Mouse (Mus musculus): ENCODE data around the gene Dctn1.
A peak's percentile ranks its signal among the peaks of the same experiment; 100 is the strongest.

The Dctn1 gene

DNA sequence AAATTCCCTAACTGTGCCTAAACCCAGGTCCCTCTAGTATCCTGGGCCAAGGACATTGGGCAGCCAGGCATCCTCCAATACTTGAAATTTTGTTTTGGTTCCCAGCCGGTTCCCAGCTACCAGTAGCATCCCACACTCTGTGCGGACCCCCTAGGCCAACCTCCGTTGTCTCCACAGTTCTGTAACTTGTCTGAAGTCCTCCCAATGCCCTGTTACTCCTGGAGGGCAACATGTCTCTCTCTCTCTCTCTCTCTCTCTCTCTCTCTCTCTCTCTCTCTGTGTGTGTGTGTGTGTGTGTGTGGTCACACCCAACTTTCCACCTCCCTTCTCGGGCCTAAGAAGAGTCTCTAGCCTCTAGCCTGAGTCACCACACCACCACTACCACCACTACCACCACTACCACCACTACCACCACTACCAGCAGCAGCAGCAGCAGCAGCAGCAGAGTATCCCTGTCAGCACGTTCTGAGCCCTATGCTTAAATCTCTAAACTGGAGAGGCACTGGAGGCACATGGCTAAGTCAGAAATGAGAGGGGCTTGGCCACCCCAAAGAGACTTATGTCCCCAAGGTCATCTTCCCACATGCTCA is 29.3 kb upstream of the Dctn1 start:
- no peak for DNase-seq (ENCODE audit: low spot score)

DNA sequence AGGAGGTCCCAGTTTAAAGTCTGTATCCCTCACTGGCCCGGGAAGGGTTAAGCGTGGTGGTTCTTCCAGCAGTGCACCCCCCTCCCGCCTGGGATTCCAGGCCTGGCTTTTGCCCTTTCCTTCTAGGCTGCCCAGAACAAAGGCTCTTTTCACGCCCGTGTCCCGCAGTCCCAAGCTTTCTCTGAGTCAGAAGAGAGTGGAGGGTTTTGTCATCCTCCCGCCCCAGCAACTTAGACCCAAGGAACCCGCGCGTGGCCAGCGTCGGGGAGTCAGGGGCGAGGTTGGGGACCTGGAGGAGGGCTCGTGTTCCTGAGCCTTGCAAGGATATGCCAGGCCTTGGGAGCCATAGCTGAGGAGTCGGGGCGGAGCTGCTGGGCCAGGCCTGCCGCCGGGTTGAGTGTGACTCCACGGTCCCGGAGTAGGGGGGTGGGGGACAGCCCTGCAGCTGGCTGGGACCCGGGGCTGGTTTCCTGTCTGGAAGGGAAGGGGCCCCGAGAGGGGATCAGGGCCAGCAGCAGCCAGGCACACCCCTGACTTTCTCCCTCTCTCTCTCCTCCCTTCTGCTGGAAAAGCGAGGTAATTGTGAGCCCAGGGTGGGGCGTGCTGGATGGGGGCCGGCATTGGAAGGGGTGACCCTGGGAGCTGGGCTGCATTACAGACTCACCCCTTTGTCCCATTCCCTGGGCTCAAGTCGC is 28.7 kb upstream of the Dctn1 start:
- DNase-seq (ENCODE audit: low spot score) = peak; percentile 82

DNA sequence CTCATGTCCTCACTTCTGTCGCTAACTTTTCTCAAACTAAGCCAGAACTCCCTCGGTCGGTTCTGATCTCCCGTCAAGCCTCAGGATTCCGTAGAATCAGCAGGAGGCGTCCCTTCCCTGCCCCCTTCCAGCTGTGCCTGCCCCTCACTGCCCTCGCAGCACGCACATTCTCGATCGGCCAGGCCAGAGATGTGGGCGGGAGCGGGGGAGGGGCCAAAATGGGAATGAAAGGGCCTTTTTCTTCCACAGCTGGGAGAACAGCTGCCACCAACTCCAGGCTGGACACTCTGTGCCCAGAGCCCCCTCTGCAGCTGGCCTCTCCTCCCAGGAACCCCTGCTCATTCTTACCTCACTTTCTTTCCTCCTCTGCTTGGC is 28.2 kb upstream of the Dctn1 start:
- DNase-seq (ENCODE audit: low spot score) = peak; percentile 95

DNA sequence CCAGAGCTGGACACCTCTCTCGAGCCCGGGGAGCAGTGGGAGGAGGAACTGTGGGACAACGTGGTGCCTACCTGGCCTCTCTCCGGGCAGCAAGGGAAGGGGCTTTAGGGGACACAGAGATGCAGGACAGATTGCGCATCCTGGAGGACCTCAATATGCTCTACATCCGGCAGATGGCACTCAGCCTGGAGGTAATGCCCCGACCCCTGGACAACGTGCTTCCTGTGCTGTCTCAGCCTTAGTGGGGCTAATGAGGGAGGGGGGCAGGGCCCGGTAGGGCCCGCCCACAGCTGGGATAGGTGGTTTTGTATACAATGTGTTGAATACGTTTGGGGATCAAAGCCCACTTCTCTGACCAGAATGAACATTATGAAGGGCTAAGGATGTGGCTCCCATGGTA is 27.7 kb upstream of the Dctn1 start:
- DNase-seq (ENCODE audit: low spot score) = no peak

DNA sequence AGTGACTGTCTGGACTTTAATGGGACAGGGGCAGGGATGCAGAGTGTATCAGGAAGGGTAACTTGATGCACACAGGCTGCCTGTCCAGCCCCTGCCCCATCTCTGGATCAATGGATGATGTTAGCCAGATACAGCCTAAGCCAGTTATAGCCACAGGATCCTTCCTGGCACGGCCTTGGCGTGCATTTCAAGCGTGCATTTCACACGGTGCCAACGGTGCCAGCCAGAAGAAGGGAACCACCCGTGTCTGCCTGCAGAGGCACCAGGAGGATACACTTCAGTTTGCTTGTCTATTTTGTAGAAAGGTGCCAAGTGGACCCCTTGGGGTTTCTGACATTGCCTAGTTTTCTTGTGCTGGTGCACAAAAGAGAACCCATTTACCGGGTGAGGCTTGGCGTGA is 25.7 kb upstream of the Dctn1 start:
- DNase-seq (ENCODE audit: low spot score) = no peak

DNA sequence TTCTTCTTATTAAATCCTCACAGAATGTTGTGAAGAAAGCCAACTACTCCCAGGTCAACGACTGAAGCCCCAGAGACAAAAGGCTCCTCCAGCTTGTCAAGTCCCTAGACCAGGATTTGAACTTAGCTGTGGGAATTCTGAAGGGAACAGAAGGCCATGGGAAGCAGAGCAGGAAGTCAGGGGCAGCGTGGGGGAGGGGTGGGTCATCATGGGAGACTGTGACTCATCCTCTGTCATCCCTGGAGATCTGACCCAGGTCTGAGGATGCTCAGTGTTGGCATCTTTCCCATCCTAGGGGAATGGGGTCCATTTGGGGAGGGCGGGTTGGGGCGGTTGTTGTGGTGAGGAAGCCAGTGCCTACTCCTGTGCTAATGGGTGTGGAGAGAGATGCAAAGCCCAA is 24.1 kb upstream of the Dctn1 start:
- DNase-seq (ENCODE audit: low spot score) = no peak

DNA sequence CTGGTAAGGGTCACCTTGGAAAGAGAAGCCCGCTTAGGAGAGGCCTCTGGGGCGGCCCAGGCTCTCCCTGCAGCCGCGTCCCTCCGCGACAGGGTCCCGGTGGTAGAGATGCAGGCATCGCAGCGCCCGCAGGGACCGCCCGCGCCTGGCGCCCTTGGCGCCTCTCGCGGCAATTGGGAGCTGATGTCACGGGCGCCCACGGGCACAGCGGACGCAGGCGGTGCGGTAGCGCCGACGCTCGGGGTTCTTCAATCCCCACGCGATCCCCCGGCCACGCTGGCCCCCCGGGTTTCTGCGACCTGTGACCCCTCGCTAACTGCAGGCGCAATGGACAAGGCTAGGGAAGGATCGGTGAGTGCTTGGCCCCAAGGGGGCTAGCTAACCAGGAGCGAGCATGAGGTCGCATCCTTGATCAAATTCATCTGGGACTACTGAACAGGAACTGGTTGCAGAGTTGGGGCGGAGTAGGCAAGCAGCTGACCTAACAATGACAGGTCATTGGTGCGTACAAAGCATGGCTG is 23.4 kb upstream of the Dctn1 start:
- no peak for DNase-seq (ENCODE audit: low spot score)

DNA sequence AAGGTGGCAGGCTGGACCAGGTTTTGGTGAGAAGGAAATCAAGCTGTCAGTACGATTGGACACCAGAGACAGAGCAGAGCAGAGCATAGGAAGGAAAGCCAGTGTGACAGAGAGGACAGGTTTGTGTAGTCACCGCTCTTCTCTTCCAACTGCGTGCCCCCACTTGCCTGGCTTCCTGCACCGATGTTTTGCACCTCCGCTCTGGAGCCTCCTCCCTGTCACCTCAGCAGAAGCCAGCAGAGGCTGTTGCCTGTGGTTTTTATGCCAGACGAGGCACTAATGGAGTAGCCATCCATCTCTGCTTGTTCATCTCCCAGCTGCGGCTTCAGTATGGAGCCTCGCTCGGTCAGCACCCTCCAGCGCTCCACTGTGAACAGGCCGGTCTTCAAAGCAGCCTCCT is 22.8 kb upstream of the Dctn1 start:
- no peak for DNase-seq (ENCODE audit: low spot score)

DNA sequence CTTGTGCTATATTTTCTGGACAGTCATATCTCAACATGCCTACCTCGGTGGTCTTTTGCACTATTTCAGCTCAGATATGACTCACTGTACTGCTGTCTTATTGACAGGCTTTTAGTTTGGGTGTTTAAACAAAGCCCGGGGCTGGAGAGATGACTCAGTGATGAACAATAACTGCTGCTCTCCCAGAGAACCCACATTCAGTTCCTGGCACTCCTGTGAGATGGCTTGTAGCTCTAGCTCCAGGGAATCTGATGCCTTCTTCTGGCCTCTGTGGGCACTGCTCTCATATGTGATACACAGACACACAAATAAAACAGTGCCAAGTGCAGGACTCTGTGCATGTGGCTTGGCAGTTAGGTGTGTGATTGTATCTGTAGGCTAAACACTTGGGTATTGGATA is 20.5 kb upstream of the Dctn1 start:
- DNase-seq (ENCODE audit: low spot score) = no peak

DNA sequence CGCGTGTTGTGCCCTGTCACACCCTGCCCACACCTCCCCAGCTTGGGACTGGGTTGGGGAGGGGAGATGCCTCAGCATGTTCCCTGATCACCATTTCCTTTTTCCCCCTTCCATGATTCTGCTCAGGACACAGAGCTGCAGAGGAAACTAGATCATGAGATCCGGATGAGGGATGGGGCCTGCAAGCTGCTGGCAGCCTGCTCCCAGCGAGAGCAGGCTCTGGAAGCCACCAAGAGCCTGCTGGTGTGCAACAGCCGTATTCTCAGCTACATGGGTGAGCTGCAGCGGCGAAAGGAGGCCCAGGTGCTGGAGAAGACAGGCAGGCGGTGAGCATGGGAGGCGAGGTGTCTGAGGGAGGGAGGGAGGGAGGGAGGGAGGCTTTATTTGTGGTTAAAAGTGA is 19.9 kb upstream of the Dctn1 start:
- DNase-seq (ENCODE audit: low spot score) = no peak

DNA sequence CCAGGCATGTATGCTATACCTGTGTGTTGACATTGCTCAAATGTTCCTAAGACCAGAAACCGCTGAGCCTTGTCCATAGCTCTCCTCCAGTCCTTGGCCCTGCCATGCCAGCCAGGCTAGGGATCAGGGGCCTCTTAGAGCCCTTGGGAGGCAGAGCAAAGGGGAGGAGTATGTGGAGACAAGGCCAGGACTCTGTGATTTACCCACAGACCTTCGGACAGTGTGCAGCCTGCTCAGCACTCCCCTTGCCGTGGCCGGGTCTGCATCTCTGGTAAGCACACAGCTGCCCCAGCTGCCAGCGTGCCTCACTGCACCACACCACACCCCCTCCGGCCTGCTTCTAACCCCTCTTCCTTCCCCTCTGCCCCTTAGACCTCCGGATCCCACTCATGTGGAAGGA is 18.4 kb upstream of the Dctn1 start:
- DNase-seq (ENCODE audit: low spot score) = no peak

DNA sequence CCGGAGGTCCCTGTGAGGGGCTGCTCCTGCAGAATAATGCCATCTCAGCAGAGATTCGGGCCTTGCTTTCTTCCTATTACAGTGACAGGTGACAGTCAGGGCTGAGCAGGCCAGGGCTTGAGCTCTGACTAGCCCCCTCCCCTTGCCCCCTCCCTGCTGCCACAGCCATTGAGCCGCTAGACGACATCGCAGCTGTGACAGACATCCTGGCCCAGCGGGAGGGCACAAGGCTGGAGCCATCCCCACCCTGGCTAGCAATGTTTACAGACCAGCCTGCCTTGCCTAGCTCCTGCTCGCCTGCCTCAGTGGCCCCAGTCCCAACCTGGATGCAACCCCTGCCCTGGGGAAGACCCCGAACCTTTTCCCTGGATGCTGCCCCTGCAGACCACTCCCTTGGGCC is 14.0 kb upstream of the Dctn1 start:
- DNase-seq (ENCODE audit: low spot score) = no peak

DNA sequence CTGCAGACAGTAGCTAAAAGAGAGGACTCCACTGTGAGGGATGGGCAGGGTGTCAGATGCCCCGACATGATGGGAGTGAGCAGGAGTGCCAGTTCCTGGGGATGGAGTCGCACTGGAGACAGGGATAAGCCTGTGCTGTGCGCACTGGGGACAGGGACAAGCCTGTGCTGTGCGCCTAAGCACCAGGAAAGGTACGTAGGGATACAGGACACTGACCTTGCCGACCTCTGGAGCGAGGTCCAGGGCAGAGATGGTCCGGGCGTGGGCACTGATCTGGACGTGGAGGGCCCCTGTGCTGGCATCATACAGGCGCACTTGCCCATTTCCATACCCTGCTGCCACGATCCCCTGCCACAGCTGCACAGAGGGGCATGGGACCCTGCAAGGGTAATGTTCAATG is 12.7 kb upstream of the Dctn1 start:
- no peak for DNase-seq (ENCODE audit: low spot score)

DNA sequence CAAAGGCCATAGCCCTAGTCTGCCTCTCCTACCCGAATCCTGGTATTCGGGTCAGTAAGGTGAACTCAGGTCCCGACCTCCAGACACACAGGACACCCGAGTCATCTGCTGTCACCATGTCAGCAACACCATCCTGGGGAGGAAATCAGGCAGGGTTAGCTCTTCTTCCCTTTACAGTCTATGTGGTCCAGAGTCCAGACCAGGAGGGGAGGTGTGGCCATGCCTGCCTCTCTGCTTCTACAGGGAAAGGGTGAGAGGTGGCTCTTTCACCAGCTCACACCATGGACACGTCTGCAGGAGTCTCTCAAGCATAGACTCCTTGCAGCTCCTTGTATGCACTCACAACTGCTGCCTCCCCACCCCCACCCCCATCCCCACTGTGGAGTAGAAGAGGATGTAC is 12.2 kb upstream of the Dctn1 start:
- no peak for DNase-seq (ENCODE audit: low spot score)

DNA sequence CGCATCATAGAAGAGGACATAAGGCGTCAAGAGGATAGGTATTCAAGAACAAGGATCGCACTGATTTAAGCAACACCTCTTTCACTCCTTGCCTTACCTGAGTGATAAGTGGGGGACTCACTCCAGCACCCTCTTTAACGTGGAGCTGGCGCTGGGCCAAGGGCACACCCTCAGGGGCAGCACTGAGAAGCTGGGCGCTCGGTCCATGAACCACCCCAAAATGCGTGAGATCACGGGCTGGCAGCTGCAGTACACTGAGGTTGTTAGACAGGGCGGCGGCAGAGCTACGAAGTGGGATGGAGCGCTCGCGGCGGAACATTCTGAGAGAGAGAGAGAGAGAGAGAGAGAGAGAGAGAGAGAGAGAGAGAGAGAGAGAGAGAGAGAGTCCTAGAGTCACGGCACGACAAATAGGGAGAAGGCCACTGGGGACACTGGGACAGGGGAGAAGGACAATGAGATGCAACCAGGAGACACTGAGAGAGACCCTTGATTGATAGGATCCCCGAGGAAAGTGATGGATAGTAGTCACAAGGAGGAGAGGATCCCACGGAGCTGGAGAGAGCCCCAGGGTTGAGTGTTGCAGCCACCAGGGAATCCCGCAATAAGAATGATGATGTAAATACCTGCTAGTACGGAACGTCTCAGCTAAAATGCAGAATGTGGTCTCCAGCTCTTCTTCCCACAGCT is 10.0 kb upstream of the Dctn1 start:
- DNase-seq (ENCODE audit: low spot score) = no peak

DNA sequence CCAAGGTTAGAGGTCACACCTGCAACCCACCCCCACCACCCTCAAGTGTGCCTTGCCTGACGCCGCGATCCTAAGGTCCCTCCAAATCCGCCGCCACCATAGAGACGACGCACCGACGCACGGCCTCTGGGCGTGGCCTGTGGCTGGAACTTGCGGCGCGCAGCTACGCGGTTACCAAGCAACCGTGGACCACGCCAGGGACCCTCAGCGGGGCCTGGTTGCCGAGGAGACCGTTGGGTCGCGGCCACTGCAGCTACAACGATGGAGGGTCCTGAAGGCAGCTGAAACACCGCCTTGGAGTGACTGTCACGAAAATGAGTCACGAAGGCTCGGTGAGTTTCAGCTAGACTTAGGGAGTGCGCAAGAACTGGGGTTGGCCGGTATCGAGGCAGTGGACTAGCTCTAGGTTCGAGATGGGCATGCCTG is 9.4 kb upstream of the Dctn1 start, which contains the start of the genes Wdr54 and 1700003E16Rik:
Gene Wdr54 (minus strand): TSS at position 139 of the 426 bp plus-strand sequence.
Gene 1700003E16Rik (plus strand): TSS at position 146 of the 426 bp plus-strand sequence.
- no peak for DNase-seq (ENCODE audit: low spot score)

DNA sequence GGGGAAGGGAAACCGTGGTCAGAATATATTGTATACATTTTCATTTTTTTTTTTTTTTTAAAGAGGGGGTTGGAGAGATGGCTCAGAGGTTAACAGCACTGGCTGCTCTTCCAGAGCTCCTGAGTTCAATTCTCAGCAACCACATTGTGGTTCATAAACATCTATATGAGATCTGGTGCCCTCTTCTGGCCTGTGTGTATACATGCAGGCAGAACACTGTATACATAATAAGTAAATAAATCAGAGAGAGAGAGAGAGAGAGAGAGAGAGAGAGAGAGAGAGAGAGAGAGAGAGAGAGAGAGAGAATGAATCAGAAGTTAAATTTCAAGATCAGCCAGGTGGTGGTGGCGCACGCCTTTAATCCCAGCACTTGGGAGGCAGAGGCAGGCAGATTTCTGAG is 6.3 kb upstream of the Dctn1 start:
- DNase-seq (ENCODE audit: low spot score) = peak; percentile 81

DNA sequence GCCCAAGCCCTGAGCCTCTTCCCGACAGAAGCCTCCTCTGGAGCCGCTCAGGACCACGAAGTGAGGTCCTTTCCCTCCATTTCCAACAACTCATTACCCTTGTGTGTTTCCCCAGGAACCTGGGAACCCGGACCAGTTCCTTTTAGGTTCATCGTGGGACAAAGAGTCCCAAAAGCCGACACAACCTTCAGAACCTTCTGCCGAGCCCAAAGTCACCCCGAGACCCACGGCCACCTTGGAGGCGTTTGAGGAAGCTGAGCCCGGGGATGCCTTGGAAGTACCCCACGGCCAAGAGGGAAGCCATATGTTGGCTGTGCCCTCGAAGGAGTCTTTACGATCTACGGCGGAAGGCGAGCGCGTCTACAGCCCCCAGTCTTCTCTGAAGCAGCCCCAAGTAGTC is 4.3 kb upstream of the Dctn1 start:
- DNase-seq (ENCODE audit: low spot score) = no peak

DNA sequence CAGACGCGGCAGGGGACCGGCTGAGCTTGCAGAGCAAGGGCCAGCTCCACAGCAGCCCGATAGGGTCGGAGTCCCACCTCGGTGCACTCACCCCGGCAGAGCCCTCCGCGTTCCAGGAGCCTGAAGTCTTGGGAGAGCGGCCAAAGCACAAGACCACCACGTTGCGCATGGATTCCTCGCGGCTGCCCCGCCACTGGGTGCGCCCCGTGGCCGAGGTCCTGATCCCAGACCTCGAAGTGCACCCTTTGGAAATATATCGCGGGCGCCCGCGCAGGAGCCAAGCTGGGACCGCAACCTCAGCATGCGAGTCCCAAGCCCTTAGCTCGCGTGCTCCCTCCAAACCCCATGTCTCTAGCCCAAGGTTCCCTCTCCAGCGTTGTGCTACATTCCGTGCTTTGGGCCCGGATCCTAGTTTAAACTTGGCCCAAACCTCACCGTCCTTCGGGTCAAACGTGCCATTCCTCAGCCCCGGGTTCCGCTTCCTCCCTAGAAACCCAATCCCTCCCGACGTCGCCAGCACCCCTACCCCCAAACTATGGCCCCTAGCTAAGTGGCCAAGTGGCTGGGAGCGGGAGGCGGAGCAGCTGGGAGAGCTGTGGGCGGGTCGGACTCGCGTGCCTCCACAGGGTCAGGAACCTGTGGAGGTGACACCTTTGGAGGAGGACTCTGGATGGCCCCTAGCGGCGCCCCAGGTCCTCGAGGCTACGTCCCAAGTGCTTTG is 3.6 kb upstream of the Dctn1 start:
- DNase-seq (ENCODE audit: low spot score) = no peak

DNA sequence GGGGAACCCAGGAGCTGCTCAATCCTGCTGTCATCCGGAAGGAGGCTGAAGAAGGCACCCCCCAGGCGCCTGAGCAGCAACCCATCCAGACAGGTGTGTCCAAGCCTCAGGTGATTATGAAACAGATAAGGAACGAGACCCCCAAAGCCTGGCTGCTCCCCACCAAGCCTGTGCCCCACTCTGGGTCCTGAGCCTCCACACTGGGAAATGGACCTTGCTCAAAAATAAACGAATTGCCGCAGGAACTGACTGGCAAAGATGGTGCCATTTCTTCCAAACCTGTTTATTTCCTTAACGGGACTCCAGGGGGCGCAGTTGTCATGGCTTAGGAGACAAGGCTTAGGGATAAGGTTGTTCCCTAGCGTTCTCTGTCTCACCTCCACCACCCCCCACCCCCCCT is 3.0 kb upstream of the Dctn1 start:
- peak; percentile 85 for DNase-seq (ENCODE audit: low spot score)

DNA sequence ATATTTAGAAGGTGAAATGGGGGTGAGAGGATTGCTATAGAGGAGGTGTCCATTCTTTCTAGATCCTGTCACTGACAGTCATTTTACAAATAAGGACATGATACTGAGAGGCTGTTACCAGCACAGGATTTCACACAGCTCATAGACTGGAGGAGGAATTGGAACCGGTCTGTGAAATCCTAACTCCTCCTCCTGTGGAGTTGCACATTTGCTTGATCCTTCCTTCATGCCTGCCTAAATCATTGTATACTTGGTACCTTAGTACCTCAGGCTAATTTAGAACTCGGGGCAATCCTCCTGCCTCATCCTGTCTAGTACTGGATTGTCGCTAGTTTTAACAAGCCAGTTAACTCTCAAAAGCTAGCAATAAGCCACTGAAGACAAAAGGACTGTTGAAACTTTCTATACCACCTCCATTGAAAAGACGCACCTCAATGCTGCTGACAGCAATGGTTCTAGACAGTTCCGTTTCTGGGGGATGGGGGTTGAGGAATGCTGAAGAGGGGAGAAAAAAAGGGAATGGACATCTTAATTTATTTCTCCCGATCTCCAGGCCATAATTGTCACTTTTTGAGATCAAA is 604 bp upstream of the Dctn1 start:
- DNase-seq (ENCODE audit: low spot score) = no peak

DNA sequence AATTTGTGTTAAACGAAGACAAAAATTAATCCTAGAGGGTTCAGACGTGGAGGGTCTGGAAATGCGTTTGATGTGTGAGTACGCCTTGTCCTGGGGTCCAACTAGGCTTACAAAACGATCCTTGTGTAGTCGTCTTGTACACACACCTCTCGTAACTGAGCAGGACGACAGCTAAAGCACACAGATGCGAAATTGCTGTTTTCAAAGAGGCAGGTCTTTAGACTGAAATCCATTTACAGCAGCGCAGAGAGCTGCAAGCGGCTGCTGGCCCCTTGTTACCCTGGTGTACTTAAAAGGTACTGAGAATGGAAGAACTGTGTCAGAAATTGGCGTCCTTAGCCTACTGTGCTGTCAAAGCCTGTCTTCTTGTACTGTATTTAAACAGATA is 517 bp downstream of the Dctn1 start:
- peak; percentile 57 for DNase-seq (ENCODE audit: low spot score)
